Mouse (Mus musculus) MEL (cell line): ENCODE results near the gene Atp5d.

Experiments
- CHD1 ChIP-seq: IDR thresholded peaks from 2 replicates; pipeline ENCODE4 v1.6.1; 2012; ENCODE audit warnings: low read depth, mild to moderate bottlenecking, inconsistent platforms, low read length, improper control_type of control experiment
- CTCF ChIP-seq, 3 experiments: IDR thresholded peaks in 2 of 3; conservative IDR thresholded peaks in 1 of 3; 2 replicates each; pipeline ENCODE4 v1.5.1; 2011 to 2012; ENCODE audit warnings: low read length in 3 of 3, low read depth in 2 of 3, mild to moderate bottlenecking in 2 of 3, improper control_type of control experiment in 1 of 3, inconsistent platforms in 1 of 3, mixed read lengths in 1 of 3, moderate library complexity in 1 of 3; ENCODE audit not compliant: control insufficient read depth in 1 of 3, insufficient read depth in 1 of 3, poor library complexity in 1 of 3, severe bottlenecking in 1 of 3
- EP300 ChIP-seq, 2 experiments: IDR thresholded peaks; 2 replicates each; pipeline ENCODE4 v1.6.1; 2011; ENCODE audit warnings: improper control_type of control experiment in 2 of 2, low read length in 2 of 2, low read depth in 1 of 2, mild to moderate bottlenecking in 1 of 2
- ETS1 ChIP-seq: IDR thresholded peaks from 2 replicates; pipeline ENCODE4 v1.6.1; 2012; ENCODE audit warnings: low read depth, mild to moderate bottlenecking, inconsistent platforms, low read length, improper control_type of control experiment, moderate library complexity
- GABPA ChIP-seq: IDR thresholded peaks from 2 replicates; pipeline ENCODE4 v1.6.1; 2012; ENCODE audit warnings: low read depth, mild to moderate bottlenecking, inconsistent platforms, low read length, improper control_type of control experiment, moderate library complexity
- GATA1 ChIP-seq: IDR thresholded peaks from 2 replicates; pipeline ENCODE4 v1.6.1; 2011; ENCODE audit warnings: low read depth, low read length, improper control_type of control experiment
- JUND ChIP-seq: IDR thresholded peaks from 2 replicates; pipeline ENCODE4 v1.6.1; 2011; ENCODE audit warnings: low read depth, mild to moderate bottlenecking, improper control_type of control experiment, low read length
- MAX ChIP-seq: IDR thresholded peaks from 2 replicates; pipeline ENCODE4 v1.6.1; 2011; ENCODE audit warnings: low read length, improper control_type of control experiment
- MXI1 ChIP-seq: IDR thresholded peaks from 2 replicates; pipeline ENCODE4 v1.6.1; 2011; ENCODE audit warnings: mild to moderate bottlenecking, low read depth, low read length, improper control_type of control experiment
- POLR2A ChIP-seq, 2 experiments: IDR thresholded peaks; 2 replicates each; pipeline ENCODE4 v1.6.1; 2011 to 2012; ENCODE audit warnings: low read length in 2 of 2, mild to moderate bottlenecking in 2 of 2, control low read depth in 1 of 2, improper control_type of control experiment in 1 of 2, low read depth in 1 of 2, moderate library complexity in 1 of 2; ENCODE audit not compliant: control insufficient read depth in 1 of 2, insufficient read depth in 1 of 2, poor library complexity in 1 of 2
- POLR2AphosphoS5 ChIP-seq: IDR thresholded peaks from 2 replicates; pipeline ENCODE4 v1.6.1; 2012; ENCODE audit warnings: low read depth, borderline replicate concordance, mild to moderate bottlenecking, inconsistent platforms, low read length, moderate library complexity, mixed read lengths
- TAL1 ChIP-seq: IDR thresholded peaks from 2 replicates; pipeline ENCODE4 v1.6.1; 2012; ENCODE audit warnings: mild to moderate bottlenecking, inconsistent platforms, low read length, moderate library complexity, mixed read lengths
- UBTF ChIP-seq: IDR thresholded peaks from 2 replicates; pipeline ENCODE4 v1.6.1; 2012; ENCODE audit warnings: low read depth, mild to moderate bottlenecking, inconsistent platforms, low read length, improper control_type of control experiment, moderate library complexity, borderline replicate concordance; ENCODE audit not compliant: insufficient read depth
- ZNF384 ChIP-seq: IDR thresholded peaks from 2 replicates; pipeline ENCODE4 v1.6.1; 2012; ENCODE audit warnings: low read depth, mild to moderate bottlenecking, inconsistent platforms, low read length, improper control_type of control experiment

DNA sequence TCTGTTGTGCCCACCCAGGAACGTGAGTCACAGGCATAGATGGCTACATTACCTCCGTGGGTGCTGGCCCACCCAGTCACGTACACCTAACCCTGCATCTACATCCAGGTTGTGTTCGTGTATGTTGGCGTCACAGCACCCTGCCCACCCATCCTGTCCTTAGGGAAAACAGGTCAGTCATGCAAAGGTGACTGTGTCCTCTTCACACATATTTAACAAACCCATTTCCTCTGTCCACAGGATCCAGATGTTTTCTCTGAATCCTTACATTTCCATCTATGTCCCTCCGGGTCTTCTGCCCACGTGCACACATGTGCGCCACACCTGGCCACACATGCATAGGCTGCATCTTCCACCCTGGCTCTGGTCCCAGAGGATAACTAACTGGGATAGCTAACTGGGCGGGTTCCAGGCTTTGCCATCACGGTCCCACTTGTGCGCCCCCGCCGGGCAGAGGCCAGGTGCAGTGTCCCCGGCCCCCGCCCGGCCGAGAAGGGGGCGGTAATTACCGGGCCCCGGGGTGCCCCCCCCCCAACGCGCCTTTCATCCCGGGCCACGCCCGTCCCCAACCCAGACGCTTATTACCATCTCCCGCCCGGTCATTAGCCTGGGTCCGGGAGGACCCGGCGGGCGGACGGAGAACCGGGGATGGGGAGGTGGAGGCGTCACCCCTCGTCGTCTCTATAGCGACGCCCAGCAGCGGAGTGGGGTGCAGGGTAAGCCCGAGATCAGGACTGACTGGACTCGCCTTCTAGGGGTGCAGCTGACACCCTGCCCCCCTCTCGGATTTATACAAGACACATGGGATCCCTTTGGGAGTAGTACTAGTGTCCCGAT lies 25.9 kb downstream of the Atp5d start:
- TF ChIP-seq MXI1: no peak
- TF ChIP-seq CTCF (IDR thresholded peaks at IDR 0.05 in 2 of 3, conservative IDR thresholded peaks at IDR 0.05 in 1 of 3; ENCODE audit: control insufficient read depth in 1 of 3, insufficient read depth in 1 of 3, low read depth in 2 of 3, low read length in 3 of 3, poor library complexity in 1 of 3, severe bottlenecking in 1 of 3): no peak
- TF ChIP-seq POLR2A (IDR thresholded peaks at IDR 0.05; ENCODE audit: control insufficient read depth in 1 of 2, insufficient read depth in 1 of 2, low read depth in 1 of 2, low read length in 2 of 2, poor library complexity in 1 of 2): no peak
- no peak for TF ChIP-seq CHD1
- TF ChIP-seq EP300 (IDR thresholded peaks at IDR 0.05; ENCODE audit: low read depth in 1 of 2, low read length in 2 of 2): no peak
- no peak for TF ChIP-seq ZNF384
- TF ChIP-seq UBTF: no peak
- no peak for TF ChIP-seq POLR2AphosphoS5
- TF ChIP-seq ETS1: no peak
- TF ChIP-seq MAX: no peak
- no peak for TF ChIP-seq GABPA
- no peak for TF ChIP-seq TAL1
- TF ChIP-seq GATA1: no peak
- TF ChIP-seq JUND: no peak
